Mouse (Mus musculus): ENCODE data around the gene Ptpn20. TPM values are rescaled to one million over a fixed set of nuclear protein-coding genes. Genes with fewer than 3 reads are reported as not detected.

Gene Ptpn20
- polyA plus RNA-seq, 1 experiment from 2014 or later, result 0.33 TPM

- Histone ChIP-seq H3K9me3 (ENCODE audit: control insufficient read depth, low read length) (no peaks in the 10 kb centered on the region), H3K36me3 (replicated peaks; ENCODE audit: control insufficient read depth, insufficient read depth) (no peaks in the 10 kb centered on the region), H3K27me3 (ENCODE audit: control insufficient read depth, insufficient read depth, low read length) (no peaks in the 10 kb centered on the region), H3K4me2 (replicated peaks) (no peak overlapping the region), H3K27ac (no peak overlapping the region), H3K9ac (no peak overlapping the region), H3K4me3 (replicated peaks; ENCODE audit: low read length) (no peak overlapping the region), H3K4me1 (replicated peaks; ENCODE audit: control insufficient read depth, insufficient read depth, low read length) (no peaks in the 10 kb centered on the region)
- 92% methylated on average over 10 of the region's 10 CpGs for WGBS
- no peak for DNase-seq (ENCODE audit: low spot score)
- ATAC-seq (ENCODE audit: low FRiP score), result no peak
Measured at GRCm38 (mm10) chr14:33607431-33607830, 18.4 kb downstream of the Ptpn20 start.

DNA sequence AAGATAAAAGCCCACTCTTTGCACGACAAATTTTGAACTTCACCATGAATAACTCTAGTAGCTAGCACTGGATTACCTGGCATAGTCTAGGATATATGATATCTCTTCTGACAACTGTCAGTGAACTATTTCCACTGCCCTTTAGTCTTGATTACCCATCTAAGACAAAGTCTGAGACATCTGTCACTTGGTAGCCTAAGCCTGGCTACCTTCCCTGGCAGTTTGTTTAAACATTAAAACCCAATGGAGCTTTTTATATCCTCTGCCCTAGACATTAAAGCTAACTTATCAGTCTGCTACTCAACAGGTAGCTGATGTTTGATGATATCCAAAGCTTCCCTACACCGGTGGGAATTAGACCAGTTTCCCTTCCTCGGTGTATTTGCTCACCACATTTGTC, 36.0 kb downstream of the Ptpn20 start:
- ATAC-seq (ENCODE audit: low FRiP score) (no peak), DNase-seq (ENCODE audit: low spot score) (no peak)
- no peak overlapping the region for H3K9ac ChIP-seq
- no peak overlapping the region for H3K4me2 ChIP-seq (replicated peaks)
- H3K36me3 ChIP-seq (replicated peaks; ENCODE audit: control insufficient read depth, insufficient read depth), result no peaks in the 10 kb centered on the region
- no peaks in the 10 kb centered on the region for H3K9me3 ChIP-seq (ENCODE audit: control insufficient read depth, low read length)
- H3K27ac ChIP-seq, result no peak overlapping the region
- no peaks in the 10 kb centered on the region for H3K27me3 ChIP-seq (ENCODE audit: control insufficient read depth, insufficient read depth, low read length)
- no peak overlapping the region for H3K4me3 ChIP-seq (replicated peaks; ENCODE audit: low read length)
- no peaks in the 10 kb centered on the region for H3K4me1 ChIP-seq (replicated peaks; ENCODE audit: control insufficient read depth, insufficient read depth, low read length)
- 91% methylated on average over 3 of the region's 3 CpGs for WGBS

DNA sequence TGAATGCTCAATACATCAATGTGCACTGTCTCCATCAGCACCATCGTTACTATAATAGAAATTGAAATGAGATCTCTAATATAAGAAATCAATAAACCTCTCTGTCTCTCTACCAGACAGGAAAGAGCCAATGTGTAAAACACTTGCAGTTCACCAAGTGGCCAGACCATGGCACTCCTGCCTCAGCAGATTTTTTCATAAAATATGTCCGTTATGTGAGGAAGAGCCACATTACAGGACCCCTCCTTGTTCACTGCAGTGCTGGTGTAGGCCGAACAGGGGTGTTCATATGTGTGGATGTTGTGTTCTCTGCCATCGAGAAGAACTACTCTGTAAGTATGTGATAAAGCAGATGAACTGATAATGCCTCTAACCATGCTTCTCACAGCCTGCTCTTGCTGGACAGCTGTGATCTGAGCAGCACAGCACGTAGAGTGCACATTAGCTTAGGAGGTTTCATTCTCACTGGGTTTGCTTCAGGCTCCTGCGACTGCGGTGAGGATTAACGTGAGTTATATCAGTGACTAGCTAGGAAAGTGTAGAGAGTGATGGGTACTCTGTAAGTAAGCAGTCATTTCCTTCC, 43.9 kb downstream of the Ptpn20 start:
- 64% methylated on average over 8 of the region's 8 CpGs for WGBS
- Histone ChIP-seq H3K4me1 (replicated peaks; ENCODE audit: control insufficient read depth, insufficient read depth, low read length) (no peaks in the 10 kb centered on the region), H3K27ac (no peak overlapping the region), H3K36me3 (replicated peaks; ENCODE audit: control insufficient read depth, insufficient read depth) (no peaks in the 10 kb centered on the region), H3K4me3 (replicated peaks; ENCODE audit: low read length) (no peak overlapping the region), H3K4me2 (replicated peaks) (no peak overlapping the region), H3K9ac (no peak overlapping the region), H3K9me3 (ENCODE audit: control insufficient read depth, low read length) (no peaks in the 10 kb centered on the region), H3K27me3 (ENCODE audit: control insufficient read depth, insufficient read depth, low read length) (no peaks in the 10 kb centered on the region)
- peak; percentile 59; the same call in 1 of the 2 replicates for ATAC-seq (ENCODE audit: low FRiP score)
- DNase-seq (ENCODE audit: low spot score), result peak; percentile 71

- 90% methylated on average over 4 of the region's 4 CpGs for WGBS
- no peak for DNase-seq (ENCODE audit: low spot score)
- H3K36me3 ChIP-seq (replicated peaks; ENCODE audit: control insufficient read depth, insufficient read depth), result no peaks in the 10 kb centered on the region
- no peak for ATAC-seq (ENCODE audit: low FRiP score)
- H3K4me2 ChIP-seq (replicated peaks), result no peak overlapping the region
- no peaks in the 10 kb centered on the region for H3K27me3 ChIP-seq (ENCODE audit: control insufficient read depth, insufficient read depth, low read length)
- no peaks in the 10 kb centered on the region for H3K4me1 ChIP-seq (replicated peaks; ENCODE audit: control insufficient read depth, insufficient read depth, low read length)
- no peaks in the 10 kb centered on the region for H3K9me3 ChIP-seq (ENCODE audit: control insufficient read depth, low read length)
- no peak overlapping the region for H3K9ac ChIP-seq
- H3K4me3 ChIP-seq (replicated peaks; ENCODE audit: low read length), result no peak overlapping the region
- H3K27ac ChIP-seq, result no peak overlapping the region
Measured at GRCm38 (mm10) chr14:33634354-33634753, 45.3 kb downstream of the Ptpn20 start.

GRCm38 (mm10) chr14:33634774-33635173, 45.8 kb downstream of the Ptpn20 start:
- no peak overlapping the region for H3K27ac ChIP-seq
- no peak overlapping the region for H3K9ac ChIP-seq
- H3K4me1 ChIP-seq (replicated peaks; ENCODE audit: control insufficient read depth, insufficient read depth, low read length), result no peaks in the 10 kb centered on the region
- no peaks in the 10 kb centered on the region for H3K27me3 ChIP-seq (ENCODE audit: control insufficient read depth, insufficient read depth, low read length)
- 89% methylated on average over 1 of the region's 1 CpGs for WGBS
- ATAC-seq (ENCODE audit: low FRiP score), result no peak
- H3K4me2 ChIP-seq (replicated peaks), result no peak overlapping the region
- no peaks in the 10 kb centered on the region for H3K9me3 ChIP-seq (ENCODE audit: control insufficient read depth, low read length)
- H3K36me3 ChIP-seq (replicated peaks; ENCODE audit: control insufficient read depth, insufficient read depth), result no peaks in the 10 kb centered on the region
- DNase-seq (ENCODE audit: low spot score), result no peak
- no peak overlapping the region for H3K4me3 ChIP-seq (replicated peaks; ENCODE audit: low read length)

- Histone ChIP-seq H3K36me3 (replicated peaks; ENCODE audit: control insufficient read depth, insufficient read depth) (no peaks in the 10 kb centered on the region), H3K9ac (no peak overlapping the region), H3K27ac (no peak overlapping the region), H3K4me1 (replicated peaks; ENCODE audit: control insufficient read depth, insufficient read depth, low read length) (no peaks in the 10 kb centered on the region), H3K9me3 (ENCODE audit: control insufficient read depth, low read length) (no peaks in the 10 kb centered on the region), H3K4me3 (replicated peaks; ENCODE audit: low read length) (no peak overlapping the region), H3K4me2 (replicated peaks) (no peak overlapping the region), H3K27me3 (ENCODE audit: control insufficient read depth, insufficient read depth, low read length) (no peaks in the 10 kb centered on the region)
- 83% methylated on average over 5 of the region's 5 CpGs for WGBS
- DNase-seq (ENCODE audit: low spot score), result no peak
- ATAC-seq (ENCODE audit: low FRiP score), result no peak
Measured at GRCm38 (mm10) chr14:33639357-33639756, 50.4 kb downstream of the Ptpn20 start.

DNA sequence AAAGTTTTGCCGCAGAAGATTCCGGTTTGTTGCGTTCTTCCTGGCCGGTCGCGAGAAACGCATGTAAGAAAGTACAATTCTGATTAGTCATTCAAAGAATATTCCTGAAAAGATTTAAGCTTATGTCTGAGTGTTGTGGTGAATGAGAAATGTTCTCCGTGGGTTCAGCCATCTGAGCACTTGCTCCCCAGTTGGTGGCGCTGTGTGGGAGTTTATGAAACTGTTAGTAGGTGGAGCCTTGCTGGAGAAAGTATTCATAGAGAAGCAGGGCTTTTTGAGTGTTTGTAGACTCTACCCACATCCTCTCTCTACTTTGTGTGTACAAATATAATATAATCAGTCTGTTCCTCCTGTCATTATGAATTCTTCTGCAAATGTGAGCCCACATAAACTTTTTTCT, 61.7 kb downstream of the Ptpn20 start:
- H3K9ac ChIP-seq, result no peak overlapping the region
- no peaks in the 10 kb centered on the region for H3K9me3 ChIP-seq (ENCODE audit: control insufficient read depth, low read length)
- H3K36me3 ChIP-seq (replicated peaks; ENCODE audit: control insufficient read depth, insufficient read depth), result no peaks in the 10 kb centered on the region
- no peak overlapping the region for H3K4me2 ChIP-seq (replicated peaks)
- 95% methylated on average over 9 of the region's 9 CpGs for WGBS
- no peaks in the 10 kb centered on the region for H3K4me1 ChIP-seq (replicated peaks; ENCODE audit: control insufficient read depth, insufficient read depth, low read length)
- H3K27ac ChIP-seq, result no peak overlapping the region
- ATAC-seq (ENCODE audit: low FRiP score), result no peak
- no peak overlapping the region for H3K4me3 ChIP-seq (replicated peaks; ENCODE audit: low read length)
- H3K27me3 ChIP-seq (ENCODE audit: control insufficient read depth, insufficient read depth, low read length), result no peaks in the 10 kb centered on the region
- no peak for DNase-seq (ENCODE audit: low spot score)

- 87% methylated on average over 7 of the region's 7 CpGs for WGBS
Measured at GRCm38 (mm10) chr14:33657471-33657901, 68.5 kb downstream of the Ptpn20 start.

GRCm38 (mm10) chr14:33658331-33658730, 69.3 kb downstream of the Ptpn20 start:
- Histone ChIP-seq H3K27ac (no peak overlapping the region), H3K9ac (no peak overlapping the region), H3K4me3 (replicated peaks; ENCODE audit: low read length) (no peak overlapping the region), H3K4me2 (replicated peaks) (no peak overlapping the region), H3K9me3 (ENCODE audit: control insufficient read depth, low read length) (no peaks in the 10 kb centered on the region), H3K27me3 (ENCODE audit: control insufficient read depth, insufficient read depth, low read length) (no peaks in the 10 kb centered on the region), H3K36me3 (replicated peaks; ENCODE audit: control insufficient read depth, insufficient read depth) (no peaks in the 10 kb centered on the region), H3K4me1 (replicated peaks; ENCODE audit: control insufficient read depth, insufficient read depth, low read length) (no peaks in the 10 kb centered on the region)
- no peak for ATAC-seq (ENCODE audit: low FRiP score)
- WGBS, result 46% methylated on average over 2 of the region's 2 CpGs
- DNase-seq (ENCODE audit: low spot score), result no peak

More at GRCm38 (mm10) chr14:33657471-33657901, 68.5 kb downstream of the Ptpn20 start:
- Histone ChIP-seq H3K9ac (no peak overlapping the region), H3K27me3 (ENCODE audit: control insufficient read depth, insufficient read depth, low read length) (no peaks in the 10 kb centered on the region), H3K27ac (no peak overlapping the region), H3K4me1 (replicated peaks; ENCODE audit: control insufficient read depth, insufficient read depth, low read length) (no peaks in the 10 kb centered on the region), H3K4me2 (replicated peaks) (no peak overlapping the region), H3K4me3 (replicated peaks; ENCODE audit: low read length) (no peak overlapping the region), H3K9me3 (ENCODE audit: control insufficient read depth, low read length) (no peaks in the 10 kb centered on the region), H3K36me3 (replicated peaks; ENCODE audit: control insufficient read depth, insufficient read depth) (no peaks in the 10 kb centered on the region)
- ATAC-seq (ENCODE audit: low FRiP score), result no peak
- DNase-seq (ENCODE audit: low spot score), result no peak

GRCm38 (mm10) chr14:33662080-33662479, 73.1 kb downstream of the Ptpn20 start:
- Histone ChIP-seq H3K4me1 (replicated peaks; ENCODE audit: control insufficient read depth, insufficient read depth, low read length) (no peaks in the 10 kb centered on the region), H3K4me3 (replicated peaks; ENCODE audit: low read length) (no peak overlapping the region), H3K36me3 (replicated peaks; ENCODE audit: control insufficient read depth, insufficient read depth) (no peaks in the 10 kb centered on the region), H3K9ac (no peak overlapping the region), H3K27me3 (ENCODE audit: control insufficient read depth, insufficient read depth, low read length) (no peaks in the 10 kb centered on the region), H3K27ac (no peak overlapping the region), H3K4me2 (replicated peaks) (no peak overlapping the region), H3K9me3 (ENCODE audit: control insufficient read depth, low read length) (no peaks in the 10 kb centered on the region)
- ATAC-seq (ENCODE audit: low FRiP score) (no peak), DNase-seq (ENCODE audit: low spot score) (no peak)
- WGBS, result 83% methylated on average over 9 of the region's 9 CpGs
